Comparison of ENCODE assay signal across 8 mouse cellular contexts in genomic region chr7:29043674-29044057, GRCm38 (mm10).
A peak's percentile ranks its signal among the peaks of the same experiment; 100 is the strongest.
DNase-seq lines count a peak whose midpoint lies in the region; ATAC-seq and TF ChIP-seq lines count a peak whose summit lies in the region.

No protein-coding gene starts in this region.

- peaks cover 6% of the 10 kb centered on the region; the same call in 1 of the 2 replicates for H3K9me3 ChIP-seq in hindbrain, embryonic 10.5 days
- H3K9me3 ChIP-seq in hindbrain, embryonic 12.5 days (replicated peaks) = no peaks in the 10 kb centered on the region
- peaks cover 5% of the 10 kb centered on the region for H3K9me3 ChIP-seq in E14TG2a.4 (ENCODE audit: low read length)
- no peaks in the 10 kb centered on the region for H3K9me3 ChIP-seq in embryonic facial prominence, embryonic 12.5 days
- no peaks in the 10 kb centered on the region for H3K9me3 ChIP-seq in limb, embryonic 15.5 days

- no peak overlapping the region for H3K9ac ChIP-seq in hindbrain, embryonic 12.5 days
- no peak overlapping the region for H3K9ac ChIP-seq in embryonic facial prominence, embryonic 12.5 days
- no peak overlapping the region for H3K9ac ChIP-seq in limb, embryonic 15.5 days

- 0 out of 2 replicates have a peak overlapping the region, but pooled peaks have one; percentile 16 for H3K4me3 ChIP-seq in hindbrain, embryonic 10.5 days
- no peak overlapping the region for H3K4me3 ChIP-seq in hindbrain, embryonic 12.5 days
- H3K4me3 ChIP-seq in E14TG2a.4 (replicated peaks; ENCODE audit: low read length) = peak overlapping the region; percentile 56
- no peak overlapping the region for H3K4me3 ChIP-seq in embryonic facial prominence, embryonic 12.5 days
- no peak overlapping the region for H3K4me3 ChIP-seq in limb, embryonic 15.5 days

- TF ChIP-seq CTCF in E14TG2a.4 (conservative IDR thresholded peaks at IDR 0.05; ENCODE audit: low read length) = no peak

- no peaks in the 10 kb centered on the region for H3K36me3 ChIP-seq in hindbrain, embryonic 10.5 days
- H3K36me3 ChIP-seq in hindbrain, embryonic 12.5 days = no peaks in the 10 kb centered on the region
- no peaks in the 10 kb centered on the region for H3K36me3 ChIP-seq in E14TG2a.4 (ENCODE audit: insufficient read depth, low read length)
- no peaks in the 10 kb centered on the region for H3K36me3 ChIP-seq in embryonic facial prominence, embryonic 12.5 days
- no peaks in the 10 kb centered on the region for H3K36me3 ChIP-seq in limb, embryonic 15.5 days

- H3K27me3 ChIP-seq in hindbrain, embryonic 10.5 days (ENCODE audit: insufficient read depth, poor library complexity, severe bottlenecking) = peaks cover 8% of the 10 kb centered on the region
- H3K27me3 ChIP-seq in hindbrain, embryonic 12.5 days = 0 out of 2 replicates have a peak, but pooled peaks cover 3% of the 10 kb centered on the region
- 0 out of 2 replicates have a peak, but pooled peaks cover 2% of the 10 kb centered on the region for H3K27me3 ChIP-seq in E14TG2a.4 (ENCODE audit: insufficient read depth, low read length)
- H3K27me3 ChIP-seq in embryonic facial prominence, embryonic 12.5 days = peaks cover 4% of the 10 kb centered on the region; the same call in 1 of the 2 replicates
- H3K27me3 ChIP-seq in limb, embryonic 15.5 days = no peaks in the 10 kb centered on the region

- H3K27ac ChIP-seq in hindbrain, embryonic 10.5 days = peak overlapping the region; percentile 53
- no peak overlapping the region for H3K27ac ChIP-seq in hindbrain, embryonic 12.5 days
- 0 out of 2 replicates have a peak overlapping the region, but pooled peaks have one; percentile 17 for H3K27ac ChIP-seq in embryonic facial prominence, embryonic 12.5 days
- H3K27ac ChIP-seq in limb, embryonic 15.5 days = peak overlapping the region; percentile 63; the same call in 1 of the 2 replicates

- ATAC-seq in hindbrain, embryonic 12.5 days (ENCODE audit: low FRiP score) = no peak
- no peak for ATAC-seq in embryonic facial prominence, embryonic 12.5 days (ENCODE audit: insufficient number of reproducible peaks, insufficient read depth, low FRiP score, low TSS enrichment)
- ATAC-seq in limb, embryonic 15.5 days (ENCODE audit: insufficient number of reproducible peaks, low FRiP score, low TSS enrichment, low read depth) = no peak
- ATAC-seq in activated CD4-positive, CD25-positive, alpha-beta regulatory T cell, adult 4 months = no peak

- peaks cover 42% of the 10 kb centered on the region for H3K4me1 ChIP-seq in hindbrain, embryonic 10.5 days (replicated peaks)
- H3K4me1 ChIP-seq in hindbrain, embryonic 12.5 days = peaks cover 26% of the 10 kb centered on the region
- H3K4me1 ChIP-seq in E14TG2a.4 (replicated peaks; ENCODE audit: low read depth, low read length) = peaks cover 58% of the 10 kb centered on the region
- peaks cover 18% of the 10 kb centered on the region; the same call in 1 of the 2 replicates for H3K4me1 ChIP-seq in embryonic facial prominence, embryonic 12.5 days
- peaks cover 33% of the 10 kb centered on the region for H3K4me1 ChIP-seq in limb, embryonic 15.5 days

- 48% methylated on average over 11 of the region's 11 CpGs for WGBS in hindbrain, embryonic 10.5 days
- WGBS in hindbrain, embryonic 12.5 days = 49% methylated on average over 9 of the region's 11 CpGs
- WGBS in embryonic facial prominence, embryonic 12.5 days = 49% methylated on average over 9 of the region's 11 CpGs
- 47% methylated on average over 11 of the region's 11 CpGs for WGBS in limb, embryonic 15.5 days

- no peak overlapping the region for H3K4me2 ChIP-seq in hindbrain, embryonic 12.5 days (replicated peaks)
- no peak overlapping the region for H3K4me2 ChIP-seq in embryonic facial prominence, embryonic 12.5 days (replicated peaks)
- H3K4me2 ChIP-seq in limb, embryonic 15.5 days = no peak overlapping the region; the same call in 1 of the 2 replicates

- DNase-seq in hindbrain, embryonic 10.5 days (ENCODE audit: low spot score) = peak; percentile 21
- no peak for DNase-seq in adrenal gland, postnatal 25 days
- no peak for DNase-seq in urinary bladder, adult 2 months (ENCODE audit: low spot score)

Comparison
In these comparisons a context has a peak if more than half of its experiments do, and no peak if none do; other contexts are left out.
1. H3K4me3 ChIP-seq: peak in hindbrain, embryonic 10.5 days (single experiment) and E14TG2a.4 (single experiment); none in hindbrain, embryonic 12.5 days (single experiment), embryonic facial prominence, embryonic 12.5 days (single experiment) and limb, embryonic 15.5 days (single experiment).